Mouse (Mus musculus) kidney, postnatal 0 days (tissue): ENCODE data around the gene Cwc25. TPM values are rescaled to one million over a fixed set of nuclear protein-coding genes. Genes with fewer than 3 reads are reported as not detected.
"Not testable (repeated sequence)": the region's sequence is repeated elsewhere in the genome, so short reads cannot be mapped to it uniquely, and the experiment has no call there.

Experiments used
- ATAC-seq: fragments of 200-750 bp; cut with Nextera tagmentation; replicated peaks from 2 replicates; pipeline ENCODE4 v1.8.0; 2017; ENCODE audit warnings: low read depth, moderate number of reproducible peaks, moderate TSS enrichment, moderate library complexity; ENCODE audit not compliant: low FRiP score
- DNase-seq: peaks from one replicate; pipeline ENCODE4 v3.0.0-alpha.2; 2016; ENCODE audit warnings: low spot score
- H3K27ac ChIP-seq: fragments of 300-500 bp; sonication (generic); 2 replicates; pipeline ENCODE4 v1.5.1; 2014; ENCODE audit warnings: mild to moderate bottlenecking
- H3K27me3 ChIP-seq: fragments of 300-500 bp; sonication (generic); 2 replicates; pipeline ENCODE4 v1.6.1; 2014; ENCODE audit warnings: low read length, mixed read lengths; ENCODE audit not compliant: insufficient read depth
- H3K36me3 ChIP-seq: fragments of 300-500 bp; sonication (generic); 2 replicates; pipeline ENCODE4 v1.6.1; 2014; ENCODE audit warnings: low read length, mixed read lengths; ENCODE audit not compliant: insufficient read depth
- H3K4me1 ChIP-seq: fragments of 300-500 bp; sonication (generic); replicated peaks from 2 replicates; pipeline ENCODE4 v1.6.1; 2014; ENCODE audit warnings: antibody characterized with exemption, low read length, mixed read lengths; ENCODE audit not compliant: insufficient read depth
- H3K4me2 ChIP-seq: fragments of 300-500 bp; sonication (generic); 2 replicates; pipeline ENCODE4 v1.6.1; 2014; ENCODE audit warnings: mild to moderate bottlenecking, low read length, moderate library complexity, mixed read lengths
- H3K4me3 ChIP-seq: fragments of 300-500 bp; sonication (generic); replicated peaks from 2 replicates; pipeline ENCODE4 v1.5.1; 2014; ENCODE audit warnings: low read depth, low read length
- H3K9ac ChIP-seq: fragments of 300-500 bp; sonication (generic); 2 replicates; pipeline ENCODE4 v1.6.1; 2014; ENCODE audit warnings: low read depth, low read length
- H3K9me3 ChIP-seq: fragments of 300-500 bp; sonication (generic); replicated peaks from 2 replicates; pipeline ENCODE4 v1.6.1; 2016; ENCODE audit warnings: low read length, inconsistent platforms, mixed read lengths
- CTCF ChIP-seq: IDR thresholded peaks from 2 replicates; pipeline ENCODE4 v1.5.1; 2016; ENCODE audit warnings: antibody characterized with exemption, low read depth, mild to moderate bottlenecking, moderate library complexity
- WGBS: fragments of 180-500 bp; shearing (Covaris S2); extraction: QIAGEN DNeasy Blood & Tissue Kit; methylation state at CpG from one replicate; pipeline ENCODE4 v1.1.7; 2014; 5-methylcytosine and 5-hydroxymethylcytosine counted together
- polyA plus RNA-seq: library from polyadenylated mRNA; unstranded; fragments of >200 nt; fragmentation: Nextera tagmentation; extraction: Ambion mirVana; gene quantifications from 2 replicates; pipeline ENCODE4 v1.2.1, GENCODE M21; 2015

Gene Cwc25
- polyA plus RNA-seq, 1 experiment from 2014 or later, result 13.9 TPM

DNA sequence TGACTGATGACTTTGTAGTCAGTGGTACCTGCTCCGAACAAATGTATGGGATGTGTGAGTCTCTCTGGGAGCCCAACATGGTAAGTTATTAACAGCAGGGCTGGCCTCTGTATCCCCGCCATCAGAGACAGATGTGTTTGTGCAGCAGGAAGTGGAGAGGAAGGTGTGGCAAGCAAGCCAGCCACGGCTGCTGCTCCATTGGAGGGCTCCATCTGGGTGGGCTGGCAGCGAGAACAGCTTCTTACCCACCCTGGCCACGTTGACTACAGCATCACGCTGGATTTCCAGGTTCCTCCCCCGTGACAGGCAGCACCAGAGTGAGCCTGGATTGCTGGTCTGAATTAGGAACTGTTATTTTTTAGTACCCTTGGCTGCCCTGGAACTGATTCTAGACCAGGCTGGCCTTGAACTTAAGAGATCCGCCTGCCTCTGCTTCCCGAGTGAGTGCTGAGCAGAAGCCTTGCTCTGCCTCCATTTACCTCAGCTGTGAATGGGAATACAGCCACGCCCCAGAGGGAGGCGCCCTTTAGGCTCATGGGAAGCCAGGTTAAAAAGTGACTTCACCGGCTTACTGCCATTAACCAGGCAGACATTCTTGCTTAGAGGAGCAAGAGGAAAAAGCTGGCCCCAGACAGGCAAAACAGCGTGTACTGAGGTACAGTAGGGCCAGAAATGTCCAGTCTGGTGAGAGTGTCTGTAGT is 55.0 kb downstream of the Cwc25 start:
- Histone ChIP-seq H3K36me3 (peaks cover 26% of the 10 kb centered on the region; the same call in 1 of the 2 replicates), H3K27me3 (no peaks in the 10 kb centered on the region), H3K9me3 (no peaks in the 10 kb centered on the region), H3K9ac (no peak overlapping the region), H3K4me3 (no peak overlapping the region), H3K4me2 (no peak overlapping the region), H3K27ac (no peak overlapping the region), H3K4me1 (no peaks in the 10 kb centered on the region)
- ATAC-seq (no peak), DNase-seq (no peak)
- peak; percentile 19; the same call in 1 of the 2 replicates for TF ChIP-seq CTCF
- 75% methylated on average over 13 of the region's 13 CpGs for WGBS

DNA sequence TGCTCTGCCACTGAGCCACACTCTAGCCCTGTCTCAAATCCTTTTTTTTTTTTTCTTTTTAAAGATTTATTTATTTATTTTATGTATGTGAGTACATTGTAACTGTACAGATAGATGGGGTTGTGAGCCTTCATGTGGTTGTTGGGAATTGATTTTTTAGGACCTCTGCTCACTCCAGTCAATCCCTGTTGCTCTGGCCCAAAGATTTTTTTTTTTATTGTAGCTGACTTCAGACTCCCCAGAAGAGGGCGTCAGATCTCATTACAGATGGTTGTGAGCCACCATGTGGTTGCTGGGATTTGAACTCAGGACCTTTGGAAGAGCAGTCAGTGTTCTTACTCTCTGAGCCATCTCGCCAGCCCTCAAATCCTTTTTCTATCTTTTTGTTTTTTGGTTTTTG is 56.3 kb downstream of the Cwc25 start:
- 75% methylated on average over 2 of the region's 2 CpGs for WGBS

GRCm38 (mm10) chr11:97703039-97703826 is 63.1 kb downstream of the Cwc25 start, which contains the start of gene Psmb3:
TSS of gene Psmb3 (plus strand) at chr11:97703399.
- WGBS, result under 1% methylated on average over 35 of the region's 35 CpGs
- ATAC-seq (peak; percentile 85), DNase-seq (peak; percentile 100)
- H3K27ac ChIP-seq, result peak within 1 kb of the TSS; percentile 80
- peaks cover 15% of the 10 kb centered on the region; the same call in 1 of the 2 replicates for H3K36me3 ChIP-seq
- peak within 1 kb of the TSS; percentile 65 for H3K4me2 ChIP-seq
- peaks cover 11% of the 10 kb centered on the region for H3K4me1 ChIP-seq
- H3K27me3 ChIP-seq, result no peaks in the 10 kb centered on the region
- H3K4me3 ChIP-seq, result peak within 1 kb of the TSS; percentile 66
- peak within 1 kb of the TSS; percentile 75 for H3K9ac ChIP-seq
- TF ChIP-seq CTCF, result no peak
- no peaks in the 10 kb centered on the region for H3K9me3 ChIP-seq

More for the DNA sequence above, 56.3 kb downstream of the Cwc25 start:
- not testable (repeated sequence) for ATAC-seq, H3K4me2 ChIP-seq, H3K9ac ChIP-seq, H3K27ac ChIP-seq, DNase-seq, H3K4me3 ChIP-seq, H3K27me3 ChIP-seq, H3K9me3 ChIP-seq, H3K4me1 ChIP-seq
- H3K36me3 ChIP-seq, result peaks cover 26% of the 10 kb centered on the region; the same call in 1 of the 2 replicates

DNA sequence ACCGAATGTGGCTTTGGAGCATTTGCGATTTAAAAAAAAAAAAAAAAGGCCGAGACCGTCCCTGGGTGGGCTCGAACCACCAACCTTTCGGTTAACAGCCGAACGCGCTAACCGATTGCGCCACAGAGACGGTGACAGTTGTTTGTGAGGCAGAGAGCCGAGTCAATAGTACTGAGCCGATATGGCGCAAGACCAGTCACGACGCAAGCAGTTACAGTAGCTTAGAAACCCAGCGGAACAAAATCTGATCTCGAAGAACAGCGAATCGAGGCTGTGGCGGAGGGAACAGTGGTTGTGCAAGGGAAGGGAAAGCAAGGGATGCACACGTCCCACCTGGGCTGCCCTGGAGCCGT is 64.0 kb downstream of the Cwc25 start:
- ATAC-seq, result no peak; the same call in 1 of the 2 replicates
- DNase-seq, result peak; percentile 88
- H3K9ac ChIP-seq, result peak overlapping the region; percentile 56
- H3K36me3 ChIP-seq, result peaks cover 10% of the 10 kb centered on the region; the same call in 1 of the 2 replicates
- no peak for TF ChIP-seq CTCF
- peak overlapping the region; percentile 73 for H3K27ac ChIP-seq
- no peaks in the 10 kb centered on the region for H3K9me3 ChIP-seq
- H3K4me2 ChIP-seq, result peak overlapping the region; percentile 65
- H3K4me3 ChIP-seq, result peak overlapping the region; percentile 66
- WGBS, result 1% methylated on average over 24 of the region's 24 CpGs
- no peaks in the 10 kb centered on the region for H3K27me3 ChIP-seq
- H3K4me1 ChIP-seq, result peaks cover 19% of the 10 kb centered on the region

DNA sequence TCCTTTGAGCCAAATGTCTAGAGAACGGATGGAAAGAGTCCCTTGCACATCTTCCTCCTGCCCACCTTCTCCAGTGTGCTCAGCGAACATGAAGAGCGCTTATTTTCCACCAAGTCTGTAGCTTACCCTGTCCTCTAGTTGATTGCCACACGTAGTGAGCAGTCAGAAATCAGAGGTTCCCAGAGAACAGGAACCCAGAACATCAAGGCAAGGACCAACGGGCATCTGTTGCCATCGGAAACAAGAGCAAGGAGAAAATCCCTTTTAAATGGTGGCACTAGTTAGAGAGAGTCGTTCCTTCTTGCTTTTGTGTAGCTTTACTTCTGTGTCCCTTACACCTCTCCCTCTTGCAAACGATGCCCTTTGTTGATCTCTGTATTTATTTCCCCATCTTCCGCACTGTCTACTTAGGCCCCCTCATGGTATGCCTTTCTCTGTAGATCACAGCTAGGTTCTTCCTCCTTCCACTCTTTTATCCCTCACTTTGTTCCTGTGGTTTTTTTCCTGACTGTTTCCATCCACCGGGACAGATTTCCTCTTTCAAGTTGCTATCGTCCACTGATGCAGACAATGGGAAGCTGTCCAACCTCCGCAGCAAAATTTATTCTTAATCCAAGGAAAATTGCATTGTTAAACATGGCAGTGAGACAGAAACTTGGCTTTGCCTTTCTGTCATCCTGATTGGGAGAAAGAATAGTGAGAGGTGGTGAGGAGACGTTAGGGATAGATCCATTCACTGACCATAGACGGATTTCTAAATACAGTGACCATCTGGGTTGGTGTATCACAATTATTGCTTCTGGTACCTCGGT is 64.6 kb downstream of the Cwc25 start:
- Histone ChIP-seq H3K9ac (no peak overlapping the region), H3K27me3 (no peaks in the 10 kb centered on the region), H3K4me3 (peak overlapping the region; percentile 66; the same call in 1 of the 2 replicates), H3K4me2 (peak overlapping the region; percentile 93), H3K27ac (no peak overlapping the region), H3K4me1 (peaks cover 21% of the 10 kb centered on the region), H3K9me3 (no peaks in the 10 kb centered on the region), H3K36me3 (peaks cover 4% of the 10 kb centered on the region; the same call in 1 of the 2 replicates)
- ATAC-seq (no peak), DNase-seq (no peak)
- 49% methylated on average over 15 of the region's 15 CpGs for WGBS
- no peak for TF ChIP-seq CTCF
